Mouse (Mus musculus) intestine, embryonic 16.5 days (tissue): ENCODE data around the gene Dcakd. TPM values are rescaled to one million over a fixed set of nuclear protein-coding genes. Genes with fewer than 3 reads are reported as not detected.
"Not testable (repeated sequence)": the region's sequence is repeated elsewhere in the genome, so short reads cannot be mapped to it uniquely, and the experiment has no call there.

Experiments used
- ATAC-seq: fragments of 200-750 bp; cut with Nextera tagmentation; 2 replicates; pipeline ENCODE4 v1.8.0; 2017; ENCODE audit warnings: moderate TSS enrichment, moderate library complexity
- H3K27ac ChIP-seq: fragments of 300-500 bp; sonication (generic); 2 replicates; pipeline ENCODE4 v1.5.1; 2014; ENCODE audit warnings: mild to moderate bottlenecking, low read length
- H3K27me3 ChIP-seq: fragments of 300-500 bp; sonication (generic); replicated peaks from 2 replicates; pipeline ENCODE4 v1.6.1; 2014; ENCODE audit warnings: low read length, control low read depth, mixed read lengths; ENCODE audit not compliant: control insufficient read depth, insufficient read depth
- H3K36me3 ChIP-seq: fragments of 300-500 bp; sonication (generic); 2 replicates; pipeline ENCODE4 v1.6.1; 2014; ENCODE audit warnings: low read length, control low read depth; ENCODE audit not compliant: control insufficient read depth, insufficient read depth
- H3K4me1 ChIP-seq: fragments of 300-500 bp; sonication (generic); 2 replicates; pipeline ENCODE4 v1.6.1; 2014; ENCODE audit warnings: low read length, control low read depth, mixed read lengths; ENCODE audit not compliant: control insufficient read depth, insufficient read depth
- H3K4me2 ChIP-seq: fragments of 300-500 bp; sonication (generic); 2 replicates; pipeline ENCODE4 v1.6.1; 2014; ENCODE audit warnings: low read depth, low read length, control low read depth
- H3K4me3 ChIP-seq: fragments of 300-500 bp; sonication (generic); 2 replicates; pipeline ENCODE4 v1.5.1; 2014; ENCODE audit warnings: mild to moderate bottlenecking, low read length
- H3K9ac ChIP-seq: fragments of 300-500 bp; sonication (generic); 2 replicates; pipeline ENCODE4 v1.6.1; 2014; ENCODE audit warnings: low read depth, low read length
- H3K9me3 ChIP-seq: fragments of 300-500 bp; sonication (generic); 2 replicates; pipeline ENCODE4 v1.6.1; 2016; ENCODE audit warnings: low read length, control low read depth; ENCODE audit not compliant: control insufficient read depth
- WGBS: fragments of 180-500 bp; shearing (Covaris S2); extraction: QIAGEN DNeasy Blood & Tissue Kit; methylation state at CpG from one replicate; pipeline ENCODE4 v1.1.7; 2014; 5-methylcytosine and 5-hydroxymethylcytosine counted together
- polyA plus RNA-seq: library from polyadenylated mRNA; unstranded; fragments of >200 nt; fragmentation: Nextera tagmentation; extraction: Ambion mirVana; gene quantifications from 2 replicates; pipeline ENCODE4 v1.2.1, GENCODE M21; 2015

Dcakd gene
- polyA plus RNA-seq, 1 experiment from 2014 or later, result 92.7 TPM

GRCm38 (mm10) chr11:102975966-102976365 lies 52.2 kb downstream of the Dcakd start:
- H3K36me3 ChIP-seq, H3K4me1 ChIP-seq, H3K4me2 ChIP-seq, H3K27me3 ChIP-seq, ATAC-seq, H3K9me3 ChIP-seq, H3K4me3 ChIP-seq, H3K27ac ChIP-seq, H3K9ac ChIP-seq: not testable (repeated sequence)
- WGBS, result 84% methylated on average over 9 of the region's 9 CpGs

GRCm38 (mm10) chr11:102972326-102972725 lies 55.8 kb downstream of the Dcakd start:
- Histone ChIP-seq H3K36me3 (no peaks in the 10 kb centered on the region), H3K27ac (no peak overlapping the region), H3K4me1 (peaks cover 6% of the 10 kb centered on the region; the same call in 1 of the 2 replicates), H3K4me3 (no peak overlapping the region), H3K9me3 (no peaks in the 10 kb centered on the region), H3K27me3 (no peaks in the 10 kb centered on the region), H3K9ac (no peak overlapping the region), H3K4me2 (no peak overlapping the region)
- 53% methylated on average over 1 of the region's 1 CpGs for WGBS
- no peak for ATAC-seq

- Histone ChIP-seq H3K36me3 (no peaks in the 10 kb centered on the region), H3K4me1 (peaks cover 6% of the 10 kb centered on the region; the same call in 1 of the 2 replicates), H3K4me2 (no peak overlapping the region), H3K4me3 (no peak overlapping the region), H3K27ac (no peak overlapping the region), H3K9me3 (no peaks in the 10 kb centered on the region), H3K27me3 (no peaks in the 10 kb centered on the region), H3K9ac (no peak overlapping the region)
- 43% methylated on average over 5 of the region's 5 CpGs for WGBS
- no peak for ATAC-seq
Measured at GRCm38 (mm10) chr11:102971604-102972003, 56.5 kb downstream of the Dcakd start.

GRCm38 (mm10) chr11:102964547-102965091 lies 63.5 kb downstream of the Dcakd start:
- no peak overlapping the region for H3K9ac ChIP-seq
- no peaks in the 10 kb centered on the region for H3K36me3 ChIP-seq
- no peak overlapping the region for H3K27ac ChIP-seq
- no peak for ATAC-seq
- 71% methylated on average over 16 of the region's 16 CpGs for WGBS
- peaks cover 7% of the 10 kb centered on the region; the same call in 1 of the 2 replicates for H3K4me1 ChIP-seq
- no peak overlapping the region for H3K4me2 ChIP-seq
- peaks cover 3% of the 10 kb centered on the region for H3K27me3 ChIP-seq
- H3K4me3 ChIP-seq, result no peak overlapping the region
- no peaks in the 10 kb centered on the region for H3K9me3 ChIP-seq

- 27% methylated on average over 24 of the region's 24 CpGs for WGBS
- Histone ChIP-seq H3K9ac (peak overlapping the region; percentile 41; the same call in 1 of the 2 replicates), H3K27ac (no peak overlapping the region)
Measured at GRCm38 (mm10) chr11:102963855-102964546, 64.1 kb downstream of the Dcakd start.

GRCm38 (mm10) chr11:102963246-102963854 lies 64.8 kb downstream of the Dcakd start:
- Histone ChIP-seq H3K9me3 (no peaks in the 10 kb centered on the region), H3K27ac (no peak overlapping the region), H3K4me2 (peak overlapping the region; percentile 10; the same call in 1 of the 2 replicates), H3K4me1 (peaks cover 10% of the 10 kb centered on the region; the same call in 1 of the 2 replicates), H3K36me3 (no peaks in the 10 kb centered on the region), H3K27me3 (peaks cover 3% of the 10 kb centered on the region), H3K9ac (peak overlapping the region; percentile 41; the same call in 1 of the 2 replicates), H3K4me3 (no peak overlapping the region)
- ATAC-seq, result no peak
- WGBS, result 13% methylated on average over 16 of the region's 16 CpGs

More at GRCm38 (mm10) chr11:102963855-102964546, 64.1 kb downstream of the Dcakd start:
- no peaks in the 10 kb centered on the region for H3K36me3 ChIP-seq
- H3K27me3 ChIP-seq, result peaks cover 3% of the 10 kb centered on the region
- no peak for ATAC-seq
- H3K4me3 ChIP-seq, result no peak overlapping the region
- peaks cover 7% of the 10 kb centered on the region; the same call in 1 of the 2 replicates for H3K4me1 ChIP-seq
- H3K9me3 ChIP-seq, result no peaks in the 10 kb centered on the region
- H3K4me2 ChIP-seq, result peak overlapping the region; percentile 10; the same call in 1 of the 2 replicates

- 40% methylated on average over 7 of the region's 7 CpGs for WGBS
- H3K4me2 ChIP-seq, result no peak overlapping the region
Measured at GRCm38 (mm10) chr11:102962861-102963245, 65.3 kb downstream of the Dcakd start.

GRCm38 (mm10) chr11:102961082-102961481 lies 67.1 kb downstream of the Dcakd start:
- Histone ChIP-seq H3K4me1 (peaks cover 27% of the 10 kb centered on the region), H3K27me3 (peaks cover 3% of the 10 kb centered on the region), H3K36me3 (no peaks in the 10 kb centered on the region), H3K9ac (no peak overlapping the region), H3K4me2 (no peak overlapping the region), H3K9me3 (no peaks in the 10 kb centered on the region), H3K27ac (no peak overlapping the region), H3K4me3 (no peak overlapping the region)
- no peak for ATAC-seq
- WGBS, result 84% methylated on average over 4 of the region's 4 CpGs

More at GRCm38 (mm10) chr11:102962861-102963245, 65.3 kb downstream of the Dcakd start:
- Histone ChIP-seq H3K9me3 (no peaks in the 10 kb centered on the region), H3K4me3 (no peak overlapping the region), H3K9ac (no peak overlapping the region; the same call in 1 of the 2 replicates), H3K27ac (no peak overlapping the region), H3K36me3 (no peaks in the 10 kb centered on the region), H3K4me1 (peaks cover 13% of the 10 kb centered on the region), H3K27me3 (peaks cover 3% of the 10 kb centered on the region)
- ATAC-seq, result no peak

GRCm38 (mm10) chr11:102958870-102959269 lies 69.3 kb downstream of the Dcakd start:
- H3K4me1 ChIP-seq, result peaks cover 29% of the 10 kb centered on the region
- no peak overlapping the region for H3K27ac ChIP-seq
- H3K4me3 ChIP-seq, result no peak overlapping the region
- no peaks in the 10 kb centered on the region for H3K36me3 ChIP-seq
- H3K4me2 ChIP-seq, result no peak overlapping the region
- H3K9me3 ChIP-seq, result no peaks in the 10 kb centered on the region
- H3K27me3 ChIP-seq, result peaks cover 3% of the 10 kb centered on the region
- no peak overlapping the region for H3K9ac ChIP-seq
- no peak for ATAC-seq
- WGBS, result 78% methylated on average over 1 of the region's 1 CpGs
